Mouse (Mus musculus): ENCODE measurements around the gene Ddx52.

Ddx52 gene

GRCm38 (mm10) chr11:83941950-83942840, at the start of gene Ddx52:
Gene Ddx52 (plus strand): TSS chr11:83942062.
- DNase-seq, result peak; percentile 93 to 94

GRCm38 (mm10) chr11:83893325-83893724, 48.5 kb upstream of the Ddx52 start:
- no peak for DNase-seq

- DNase-seq, result no peak
Measured at GRCm38 (mm10) chr11:83896430-83897410, 45.1 kb upstream of the Ddx52 start.

GRCm38 (mm10) chr11:83897569-83897968, 44.3 kb upstream of the Ddx52 start:
- no peak for DNase-seq

GRCm38 (mm10) chr11:83902812-83903211, 39.0 kb upstream of the Ddx52 start:
- DNase-seq, result no peak

- DNase-seq, result no peak
Measured at GRCm38 (mm10) chr11:83905756-83906155, 36.1 kb upstream of the Ddx52 start.

GRCm38 (mm10) chr11:83908376-83908775, 33.5 kb upstream of the Ddx52 start:
- no peak for DNase-seq

- DNase-seq, result no peak
Measured at GRCm38 (mm10) chr11:83913824-83914311, 28.0 kb upstream of the Ddx52 start.

- no peak for DNase-seq
Measured at GRCm38 (mm10) chr11:83914501-83914900, 27.4 kb upstream of the Ddx52 start.

GRCm38 (mm10) chr11:83922600-83922999, 19.3 kb upstream of the Ddx52 start:
- DNase-seq, result no peak

- DNase-seq, result peak; percentile 6 to 25
Measured at GRCm38 (mm10) chr11:83927097-83927496, 14.8 kb upstream of the Ddx52 start.

- DNase-seq, result no peak
Measured at GRCm38 (mm10) chr11:83932506-83933106, 9.3 kb upstream of the Ddx52 start.

GRCm38 (mm10) chr11:83933376-83933775, 8.5 kb upstream of the Ddx52 start:
- DNase-seq, result no peak

GRCm38 (mm10) chr11:83935986-83936665, 5.7 kb upstream of the Ddx52 start:
- DNase-seq, result peak; percentile 89 to 92

- no peak for DNase-seq
Measured at GRCm38 (mm10) chr11:83938556-83938955, 3.3 kb upstream of the Ddx52 start.

- no peak for DNase-seq
Measured at GRCm38 (mm10) chr11:83956822-83957221, 15.0 kb downstream of the Ddx52 start.

- no peak for DNase-seq
Measured at GRCm38 (mm10) chr11:83961983-83962382, 20.1 kb downstream of the Ddx52 start.

GRCm38 (mm10) chr11:83963991-83964921, 22.4 kb downstream of the Ddx52 start, which contains the start of gene Synrg:
Gene Synrg (plus strand): TSS chr11:83964428.
- peak; percentile 95 to 97 for DNase-seq

GRCm38 (mm10) chr11:83967436-83968204, 25.8 kb downstream of the Ddx52 start:
- peak; percentile 62 to 71 for DNase-seq

- no peak for DNase-seq
Measured at GRCm38 (mm10) chr11:83968205-83968575, 26.3 kb downstream of the Ddx52 start.

Measured in cerebellum, postnatal 10 days (tissue).